In the genomic region with DNA sequence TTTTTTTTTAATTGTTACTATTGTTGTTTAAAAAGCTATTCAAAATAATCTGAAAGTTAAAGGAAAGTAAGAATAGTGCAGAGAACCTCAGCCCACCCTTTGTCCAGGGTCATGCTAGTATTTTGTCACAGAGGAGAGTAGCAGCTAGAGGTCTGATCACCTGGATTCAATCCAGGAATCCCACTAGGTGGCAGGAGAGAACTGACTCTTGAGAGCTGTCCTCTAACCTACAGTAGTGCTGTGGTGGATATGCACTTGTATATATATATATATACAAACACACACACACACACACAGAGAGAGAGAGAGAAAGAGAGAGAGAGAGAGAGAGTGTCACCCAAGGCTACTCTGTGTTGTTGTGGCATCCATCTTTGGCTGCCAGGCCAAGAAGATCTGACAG, we compare ENCODE assay signal across 9 mouse cellular contexts. TPM values are rescaled to one million over a fixed set of nuclear protein-coding genes. Genes with fewer than 3 reads are reported as not detected.
A peak's percentile ranks its signal among the peaks of the same experiment; 100 is the strongest.
DNase-seq lines count a peak whose midpoint lies in the region; ATAC-seq and TF ChIP-seq lines count a peak whose summit lies in the region.
"Had no signal": no experiment of that assay in that cellular context is flagged by ENCODE, and none has a peak within 500 bp of the region (broad histone marks: within the 10 kb centered on the region; RNA-seq: fewer than 3 reads in every experiment).

No protein-coding gene starts in this region.

- no peak overlapping the region for H3K4me3 ChIP-seq in intestine, embryonic 14.5 days (ENCODE audit: low read depth, low read length)
- no peak overlapping the region for H3K4me3 ChIP-seq in intestine, embryonic 15.5 days (replicated peaks)
- H3K4me3 ChIP-seq in CH12.LX (replicated peaks in 1 of 3; ENCODE audit: low read depth in 2 of 3, low read length in 2 of 3, poor library complexity in 1 of 3), result no peak overlapping the region
- H3K4me3 ChIP-seq: liver, embryonic 12.5 days had no signal

- no peak overlapping the region for H3K9ac ChIP-seq in intestine, embryonic 14.5 days (ENCODE audit: low read length)
- H3K9ac ChIP-seq in intestine, embryonic 15.5 days, result no peak overlapping the region
- H3K9ac ChIP-seq in CH12.LX (ENCODE audit: insufficient read depth, low read depth), result no peak overlapping the region
- H3K9ac ChIP-seq: liver, embryonic 12.5 days had no signal

- in situ Hi-C loops in CH12.LX (cut with MboI; ENCODE audit: low pct_ligation_motif_present, low pct_unique_long_range_greater_than_20kb, low sequenced_read_pairs), result loop anchor here (10.0 kb wide), 1 partner anchor 111 kb away; no protein-coding TSS in a partner anchor

- H3K36me3 ChIP-seq in intestine, embryonic 14.5 days (ENCODE audit: control insufficient read depth, insufficient read depth, low read length), result no peaks in the 10 kb centered on the region
- no peaks in the 10 kb centered on the region for H3K36me3 ChIP-seq in intestine, embryonic 15.5 days
- no peaks in the 10 kb centered on the region for H3K36me3 ChIP-seq in CH12.LX (replicated peaks in 1 of 2; ENCODE audit: control insufficient read depth in 1 of 2, insufficient read depth in 1 of 2, low read length in 1 of 2)
- H3K36me3 ChIP-seq: liver, embryonic 12.5 days had no signal

- ATAC-seq in intestine, embryonic 14.5 days (replicated peaks; ENCODE audit: low FRiP score, low TSS enrichment, low read depth), result 0 out of 2 replicates have a peak, but pooled peaks have one; percentile 36
- no peak for ATAC-seq in intestine, embryonic 15.5 days
- no peak for ATAC-seq in inflammation-experienced regulatory T-cells, adult 6 months
- ATAC-seq: liver, embryonic 12.5 days had no signal

- no peaks in the 10 kb centered on the region for H3K79me2 ChIP-seq in CH12.LX (replicated peaks; ENCODE audit: control insufficient read depth, extremely low read depth, insufficient read depth, poor library complexity, severe bottlenecking)

- DNase-seq in intestine, embryonic 14.5 days (ENCODE audit: low spot score), result no peak
- peak; percentile 19 for DNase-seq in 3T3-L1 (ENCODE audit: low read depth, low spot score)
- DNase-seq in CH12.LX (ENCODE audit: extremely low read depth), result peak; percentile 21
- DNase-seq in induced T-regulatory cell, adult 2 months (ENCODE audit: low read depth), result peak; percentile 26
- DNase-seq in left cerebral cortex, adult 11 months (ENCODE audit: low spot score), result no peak
- DNase-seq: cerebellum, postnatal 25 days had no signal

- H3K27ac ChIP-seq in intestine, embryonic 14.5 days (ENCODE audit: low read depth), result no peak overlapping the region
- no peak overlapping the region for H3K27ac ChIP-seq in intestine, embryonic 15.5 days
- no peak overlapping the region for H3K27ac ChIP-seq in CH12.LX (ENCODE audit: insufficient read depth, low read depth)
- H3K27ac ChIP-seq: liver, embryonic 12.5 days had no signal

- no peak for TF ChIP-seq EP300 in CH12.LX (IDR thresholded peaks at IDR 0.05; ENCODE audit: low read length)

- no peak overlapping the region for H3K4me2 ChIP-seq in intestine, embryonic 14.5 days (ENCODE audit: low read length)
- no peak overlapping the region for H3K4me2 ChIP-seq in intestine, embryonic 15.5 days (replicated peaks)
- H3K4me2 ChIP-seq in CH12.LX (ENCODE audit: insufficient read depth, low read depth, poor library complexity, severe bottlenecking), result no peak overlapping the region
- H3K4me2 ChIP-seq: liver, embryonic 12.5 days had no signal

- no peaks in the 10 kb centered on the region for H3K27me3 ChIP-seq in intestine, embryonic 14.5 days (replicated peaks; ENCODE audit: control insufficient read depth, insufficient read depth, low read length)
- no peaks in the 10 kb centered on the region for H3K27me3 ChIP-seq in intestine, embryonic 15.5 days (replicated peaks)
- peaks cover 2% of the 10 kb centered on the region for H3K27me3 ChIP-seq in CH12.LX (replicated peaks)

- dilution Hi-C loops in CH12.LX (cut with MboI; ENCODE audit: extremely low pct_ligation_motif_present, extremely low pct_unique_long_range_greater_than_20kb, low sequenced_read_pairs), result no loop called here

- peak; percentile 71 for TF ChIP-seq RAD21 in CH12.LX (IDR thresholded peaks at IDR 0.05; ENCODE audit: low read depth, low read length)

- TF ChIP-seq CTCF in CH12.LX (conservative IDR thresholded peaks at IDR 0.05 in 1 of 2, IDR thresholded peaks at IDR 0.05 in 1 of 2; ENCODE audit: low read depth in 2 of 2, low read length in 2 of 2), result peak in 1 of 2 experiments; percentile 73; a peak in 2 of 4 replicates

- no peaks in the 10 kb centered on the region for H3K9me3 ChIP-seq in intestine, embryonic 14.5 days (ENCODE audit: control insufficient read depth, low read length)
- H3K9me3 ChIP-seq in intestine, embryonic 15.5 days, result no peaks in the 10 kb centered on the region
- no peaks in the 10 kb centered on the region for H3K9me3 ChIP-seq in CH12.LX (replicated peaks; ENCODE audit: low read length)
- H3K9me3 ChIP-seq: liver, embryonic 12.5 days had no signal

- no peaks in the 10 kb centered on the region for H3K4me1 ChIP-seq in intestine, embryonic 14.5 days (replicated peaks; ENCODE audit: control insufficient read depth, insufficient read depth, low read length)
- no peaks in the 10 kb centered on the region for H3K4me1 ChIP-seq in intestine, embryonic 15.5 days (replicated peaks)
- H3K4me1 ChIP-seq in CH12.LX (ENCODE audit: control insufficient read depth in 1 of 2, insufficient read depth in 2 of 2), result no peaks in the 10 kb centered on the region
- H3K4me1 ChIP-seq: liver, embryonic 12.5 days had no signal

- TF ChIP-seq POLR2A in CH12.LX (IDR thresholded peaks at IDR 0.05; ENCODE audit: low read depth, low read length), result no peak

TF ChIP-seq in CH12.LX, 34 proteins besides CTCF, POLR2A, EP300 and RAD21:
- TF ChIP-seq SMC3 (IDR thresholded peaks at IDR 0.05; ENCODE audit: low read depth, low read length) (peak; percentile 60), E2F4 (IDR thresholded peaks at IDR 0.05; ENCODE audit: insufficient replicate concordance, low read depth, low read length) (no peak)

RNA-seq across cellular contexts. Expression of gene Ttll4, which starts 17.6 kb away (rescaled TPM):
- polyA plus RNA-seq in intestine, embryonic 14.5 days (2014; fragmentation: Nextera tagmentation; extraction: Ambion mirVana), result 21.8 and 26.3 TPM in 2 replicates
- 10.1 and 11.0 TPM in 2 replicates for polyA plus RNA-seq in intestine, embryonic 15.5 days (2015; fragmentation: Nextera tagmentation; extraction: Ambion mirVana)
- total RNA-seq in CH12.LX (2012; rRNA removed) (21.8 and 29.3 TPM in 2 replicates), CH12.LX (2014; rRNA removed) (23.6 and 24.9 TPM in 2 replicates)
- 72.0 and 85.8 TPM in 2 replicates for polyA plus RNA-seq in CH12.LX (2012; ENCODE audit: insufficient read length, low read depth)
- polyA plus RNA-seq in inflammation-experienced regulatory T-cells, adult 6 months (2017; shearing (Covaris generic)), result 10 to 100 TPM in 2 of 3 experiments, 1 to 10 TPM in 1; 8.1 to 15.9 (median 14.8) TPM

RNA-seq across cellular contexts. Expression of gene Stk36, which starts 42.7 kb away (rescaled TPM):
- 5.1 TPM in 2 replicates for polyA plus RNA-seq in intestine, embryonic 14.5 days (2014; fragmentation: Nextera tagmentation; extraction: Ambion mirVana)
- polyA plus RNA-seq in intestine, embryonic 15.5 days (2015; fragmentation: Nextera tagmentation; extraction: Ambion mirVana), result 4.0 and 5.3 TPM in 2 replicates
- total RNA-seq in CH12.LX (2012; rRNA removed), result 0.81 and 1.1 TPM in 2 replicates
- total RNA-seq in CH12.LX (2014; rRNA removed), result 0.40 and 0.46 TPM in 2 replicates
- 1.8 and 2.4 TPM in 2 replicates for polyA plus RNA-seq in CH12.LX (2012; ENCODE audit: insufficient read length, low read depth)
- polyA plus RNA-seq in inflammation-experienced regulatory T-cells, adult 6 months (2017; shearing (Covaris generic)), result not detected

RNA-seq across cellular contexts. Expression of gene Rnf25, which starts 42.7 kb away (rescaled TPM):
- polyA plus RNA-seq in intestine, embryonic 14.5 days (2014; fragmentation: Nextera tagmentation; extraction: Ambion mirVana), result 7.5 and 7.9 TPM in 2 replicates
- 28.2 and 30.2 TPM in 2 replicates for polyA plus RNA-seq in intestine, embryonic 15.5 days (2015; fragmentation: Nextera tagmentation; extraction: Ambion mirVana)
- total RNA-seq in CH12.LX (2012; rRNA removed) (32.1 and 32.9 TPM in 2 replicates), CH12.LX (2014; rRNA removed) (48.2 and 50.3 TPM in 2 replicates)
- 43.4 and 47.8 TPM in 2 replicates for polyA plus RNA-seq in CH12.LX (2012; ENCODE audit: insufficient read length, low read depth)
- polyA plus RNA-seq in inflammation-experienced regulatory T-cells, adult 6 months (2017; shearing (Covaris generic)), result 10 to 100 TPM; 19.2 to 25.0 (median 22.0) TPM

RNA-seq across cellular contexts. Expression of gene Bcs1l, which starts 55.8 kb away (rescaled TPM):
- 20.1 and 23.4 TPM in 2 replicates for polyA plus RNA-seq in intestine, embryonic 14.5 days (2014; fragmentation: Nextera tagmentation; extraction: Ambion mirVana)
- 21.9 and 22.1 TPM in 2 replicates for polyA plus RNA-seq in intestine, embryonic 15.5 days (2015; fragmentation: Nextera tagmentation; extraction: Ambion mirVana)
- total RNA-seq in CH12.LX (2012; rRNA removed) (24.5 and 27.1 TPM in 2 replicates), CH12.LX (2014; rRNA removed) (16.7 and 18.6 TPM in 2 replicates)
- 27.8 and 29.1 TPM in 2 replicates for polyA plus RNA-seq in CH12.LX (2012; ENCODE audit: insufficient read length, low read depth)
- polyA plus RNA-seq in inflammation-experienced regulatory T-cells, adult 6 months (2017; shearing (Covaris generic)), result 10 to 100 TPM; 11.1 to 16.0 (median 15.5) TPM

RNA-seq across cellular contexts. Expression of gene Zfp142, which starts 55.9 kb away (rescaled TPM):
- polyA plus RNA-seq in intestine, embryonic 14.5 days (2014; fragmentation: Nextera tagmentation; extraction: Ambion mirVana), result 6.8 and 7.4 TPM in 2 replicates
- 4.6 and 5.4 TPM in 2 replicates for polyA plus RNA-seq in intestine, embryonic 15.5 days (2015; fragmentation: Nextera tagmentation; extraction: Ambion mirVana)
- 6.0 and 7.8 TPM in 2 replicates for total RNA-seq in CH12.LX (2012; rRNA removed)
- 2.5 and 2.8 TPM in 2 replicates for total RNA-seq in CH12.LX (2014; rRNA removed)
- polyA plus RNA-seq in CH12.LX (2012; ENCODE audit: insufficient read length, low read depth), result 14.1 and 15.1 TPM in 2 replicates
- 10 to 100 TPM in 2 of 3 experiments, 1 to 10 TPM in 1; 8.3 to 20.9 (median 11.0) TPM for polyA plus RNA-seq in inflammation-experienced regulatory T-cells, adult 6 months (2017; shearing (Covaris generic))

Comparison
In these comparisons a context has a peak if more than half of its experiments do, and no peak if none do; other contexts are left out.
1. DNase-seq: peak in 3T3-L1 (single experiment), CH12.LX (single experiment) and induced T-regulatory cell, adult 2 months (single experiment); none in intestine, embryonic 14.5 days (single experiment) and left cerebral cortex, adult 11 months (single experiment).